Mouse (Mus musculus) CH12.LX (cell line): ENCODE measurements around the gene Nr2c2ap. TPM values are rescaled to one million over a fixed set of nuclear protein-coding genes. Genes with fewer than 3 reads are reported as not detected.

Experiments used
- DNase-seq: peaks from one replicate; pipeline ENCODE4 v3.0.0-alpha.2; 2013; ENCODE audit errors: extremely low read depth
- H3K27ac ChIP-seq: 2 replicates; pipeline ENCODE4 v1.5.1; 2012; ENCODE audit warnings: low read depth, mild to moderate bottlenecking, control low read depth, moderate library complexity; ENCODE audit not compliant: insufficient read depth
- H3K27me3 ChIP-seq: replicated peaks from 2 replicates; pipeline ENCODE3; 2012; ENCODE audit warnings: inconsistent platforms
- H3K36me3 ChIP-seq, 2 experiments: replicated peaks in 1 of 2; 2 replicates each; pipeline versions ENCODE3 to v1.6.1; 2012; ENCODE audit warnings: inconsistent platforms in 1 of 2, low read length in 1 of 2, mild to moderate bottlenecking in 1 of 2, mixed read lengths in 1 of 2, moderate library complexity in 1 of 2; ENCODE audit not compliant: control insufficient read depth in 1 of 2, insufficient read depth in 1 of 2
- H3K4me1 ChIP-seq, 2 experiments: 2 replicates each; pipeline ENCODE4 v1.6.1; 2012; ENCODE audit warnings: inconsistent platforms in 1 of 2, moderate library complexity in 1 of 2; ENCODE audit not compliant: insufficient read depth in 2 of 2, control insufficient read depth in 1 of 2
- H3K4me2 ChIP-seq: 2 replicates; pipeline ENCODE4 v1.6.1; 2012; ENCODE audit warnings: low read depth, mild to moderate bottlenecking, control low read depth; ENCODE audit not compliant: poor library complexity, insufficient read depth, severe bottlenecking
- H3K4me3 ChIP-seq, 3 experiments: fragments of 150-350 bp in 1 of 3; sonication (generic) in 1 of 3; replicated peaks in 1 of 3; 2 replicates each; pipeline versions ENCODE3 to v1.5.1; 2011 to 2012; ENCODE audit warnings: low read depth in 2 of 3, low read length in 2 of 3, mild to moderate bottlenecking in 2 of 3, moderate library complexity in 2 of 3, control low read depth in 1 of 3, improper control_type of control experiment in 1 of 3, inconsistent platforms in 1 of 3, mixed read lengths in 1 of 3; ENCODE audit not compliant: poor library complexity in 1 of 3
- H3K79me2 ChIP-seq: replicated peaks from 2 replicates; pipeline ENCODE4 v1.6.1; 2012; ENCODE audit warnings: mild to moderate bottlenecking, moderate library complexity; ENCODE audit not compliant: control insufficient read depth, poor library complexity, insufficient read depth, severe bottlenecking; ENCODE audit errors: extremely low read depth
- H3K9ac ChIP-seq: 2 replicates; pipeline ENCODE4 v1.6.1; 2012; ENCODE audit warnings: low read depth, mild to moderate bottlenecking, control low read depth, moderate library complexity; ENCODE audit not compliant: insufficient read depth
- H3K9me3 ChIP-seq: replicated peaks from 2 replicates; pipeline ENCODE3; 2012; ENCODE audit warnings: low read length, inconsistent platforms, mixed read lengths
- BHLHE40 ChIP-seq: IDR thresholded peaks from 2 replicates; pipeline ENCODE4 v1.6.1; 2011; ENCODE audit warnings: mild to moderate bottlenecking, low read depth, low read length, improper control_type of control experiment
- CHD2 ChIP-seq: IDR thresholded peaks from 2 replicates; pipeline ENCODE4 v1.6.1; 2011; ENCODE audit warnings: low read length, improper control_type of control experiment
- ELF1 ChIP-seq: IDR thresholded peaks from 2 replicates; pipeline ENCODE4 v1.6.1; 2014; ENCODE audit warnings: low read depth, mild to moderate bottlenecking, inconsistent platforms, low read length, improper control_type of control experiment
- ETS1 ChIP-seq: conservative IDR thresholded peaks from 2 replicates; pipeline ENCODE4 v1.6.1; 2012; ENCODE audit warnings: low read depth, mild to moderate bottlenecking, inconsistent platforms, low read length, improper control_type of control experiment, moderate library complexity
- GABPA ChIP-seq: IDR thresholded peaks from 2 replicates; pipeline ENCODE4 v1.6.1; 2012; ENCODE audit warnings: low read depth, low read length, improper control_type of control experiment, inconsistent platforms; ENCODE audit not compliant: insufficient replicate concordance
- HCFC1 ChIP-seq: IDR thresholded peaks from 2 replicates; pipeline ENCODE4 v1.6.1; 2012; ENCODE audit warnings: low read depth, mild to moderate bottlenecking, inconsistent platforms, low read length, improper control_type of control experiment
- IRF4 ChIP-seq: IDR thresholded peaks from 2 replicates; pipeline ENCODE4 v1.6.1; 2014; ENCODE audit warnings: low read depth, mild to moderate bottlenecking, inconsistent platforms, low read length, improper control_type of control experiment
- JUN ChIP-seq: IDR thresholded peaks from 2 replicates; pipeline ENCODE4 v1.6.1; 2011; ENCODE audit warnings: low read depth, mild to moderate bottlenecking, low read length, improper control_type of control experiment, moderate library complexity; ENCODE audit not compliant: insufficient read depth
- JUND ChIP-seq: conservative IDR thresholded peaks from 2 replicates; pipeline ENCODE4 v1.6.1; 2011; ENCODE audit warnings: low read depth, low read length, improper control_type of control experiment
- MAFK ChIP-seq: IDR thresholded peaks from 2 replicates; pipeline ENCODE4 v1.6.1; 2011; ENCODE audit warnings: low read length, improper control_type of control experiment; ENCODE audit not compliant: insufficient replicate concordance
- MAZ ChIP-seq: IDR thresholded peaks from 2 replicates; pipeline ENCODE4 v1.6.1; 2012; ENCODE audit warnings: low read depth, mild to moderate bottlenecking, inconsistent platforms, low read length, improper control_type of control experiment, moderate library complexity
- MEF2A ChIP-seq: IDR thresholded peaks from 2 replicates; pipeline ENCODE4 v1.6.1; 2014; ENCODE audit warnings: low read depth, mild to moderate bottlenecking, inconsistent platforms, low read length, improper control_type of control experiment, borderline replicate concordance
- MXI1 ChIP-seq: IDR thresholded peaks from 2 replicates; pipeline ENCODE4 v1.6.1; 2011; ENCODE audit warnings: mild to moderate bottlenecking, low read depth, low read length, improper control_type of control experiment
- MYC ChIP-seq: IDR thresholded peaks from 2 replicates; pipeline ENCODE4 v1.6.1; 2011; ENCODE audit warnings: low read depth, mild to moderate bottlenecking, improper control_type of control experiment, low read length
- NELFE ChIP-seq: IDR thresholded peaks from 2 replicates; pipeline ENCODE4 v1.6.1; 2011; ENCODE audit warnings: low read depth, low read length, improper control_type of control experiment
- NRF1 ChIP-seq: IDR thresholded peaks from 2 replicates; pipeline ENCODE4 v1.6.1; 2014; ENCODE audit warnings: low read depth, mild to moderate bottlenecking, inconsistent platforms, low read length, improper control_type of control experiment, moderate library complexity
- PAX5 ChIP-seq: IDR thresholded peaks from 2 replicates; pipeline ENCODE4 v1.6.1; 2012; ENCODE audit warnings: low read length, inconsistent platforms, mixed read lengths
- POLR2A ChIP-seq: IDR thresholded peaks from 2 replicates; pipeline ENCODE4 v1.6.1; 2011; ENCODE audit warnings: low read depth, mild to moderate bottlenecking, improper control_type of control experiment, low read length
- POLR2AphosphoS2 ChIP-seq: IDR thresholded peaks from 2 replicates; pipeline ENCODE4 v1.6.1; 2011; ENCODE audit warnings: low read depth, low read length, improper control_type of control experiment
- RAD21 ChIP-seq: IDR thresholded peaks from 2 replicates; pipeline ENCODE4 v1.6.1; 2011; ENCODE audit warnings: low read depth, mild to moderate bottlenecking, low read length, improper control_type of control experiment, moderate library complexity
- RCOR1 ChIP-seq: conservative IDR thresholded peaks from 2 replicates; pipeline ENCODE4 v1.6.1; 2012; ENCODE audit warnings: low read depth, mild to moderate bottlenecking, inconsistent platforms, low read length, improper control_type of control experiment
- SIN3A ChIP-seq: IDR thresholded peaks from 2 replicates; pipeline ENCODE4 v1.6.1; 2012; ENCODE audit warnings: low read length, improper control_type of control experiment, inconsistent platforms
- SMC3 ChIP-seq: IDR thresholded peaks from 2 replicates; pipeline ENCODE4 v1.6.1; 2011; ENCODE audit warnings: low read depth, low read length, improper control_type of control experiment
- TBP ChIP-seq: conservative IDR thresholded peaks from 2 replicates; pipeline ENCODE4 v1.6.1; 2011; ENCODE audit warnings: low read depth, low read length, improper control_type of control experiment
- TCF12 ChIP-seq: IDR thresholded peaks from 2 replicates; pipeline ENCODE4 v1.6.1; 2014; ENCODE audit warnings: low read depth, mild to moderate bottlenecking, inconsistent platforms, low read length, improper control_type of control experiment
- UBTF ChIP-seq: IDR thresholded peaks from 2 replicates; pipeline ENCODE4 v1.6.1; 2012; ENCODE audit warnings: low read depth, mild to moderate bottlenecking, inconsistent platforms, low read length, improper control_type of control experiment, moderate library complexity
- ZC3H11A ChIP-seq: IDR thresholded peaks from 2 replicates; pipeline ENCODE4 v1.6.1; 2012; ENCODE audit warnings: low read depth, mild to moderate bottlenecking, inconsistent platforms, low read length, improper control_type of control experiment
- ZKSCAN1 ChIP-seq: IDR thresholded peaks from 2 replicates; pipeline ENCODE4 v1.6.1; 2012; ENCODE audit warnings: low read depth, inconsistent platforms, low read length, improper control_type of control experiment, borderline replicate concordance
- ZMIZ1 ChIP-seq: IDR thresholded peaks from 2 replicates; pipeline ENCODE4 v1.6.1; 2012; ENCODE audit warnings: low read depth, mild to moderate bottlenecking, inconsistent platforms, low read length, improper control_type of control experiment
- dilution Hi-C: fragments of 300-500 bp; cut with MboI; formaldehyde crosslinking; loops from 2 replicates; pipeline ENCODE4 v1.14.3; 2020; ENCODE audit warnings: low sequenced_read_pairs; ENCODE audit not compliant: extremely low pct_unique_long_range_greater_than_20kb, extremely low pct_ligation_motif_present
- in situ Hi-C: fragments of 300-500 bp; cut with MboI; formaldehyde crosslinking; loops from 3 replicates; pipeline ENCODE4 v1.14.3; 2019; ENCODE audit warnings: low sequenced_read_pairs, low pct_ligation_motif_present, low pct_unique_long_range_greater_than_20kb, mixed read lengths
- polyA plus RNA-seq: library from polyadenylated mRNA; unstranded; fragments of >175 nt; gene quantifications from 2 replicates; pipeline ENCODE4 v1.2.1, GENCODE M21; 2012; ENCODE audit warnings: low read depth; ENCODE audit not compliant: insufficient read length
- total RNA-seq, 2 experiments: library from RNA; depleted of rRNA; stranded (reverse); fragments of 300-350 nt in 1 of 2; fragments of >200 nt in 1 of 2; gene quantifications; 2 replicates each; pipeline ENCODE4 v1.2.3; 2012 to 2014

Gene Nr2c2ap
- total and polyA plus RNA-seq, 3 experiments, result 16.4 to 61.3 (median 22.7) TPM

GRCm38 (mm10) chr8:70171240-70171639 is 40.1 kb downstream of the Nr2c2ap start:
- Histone ChIP-seq H3K9ac (no peak overlapping the region; the same call in 1 of the 2 replicates), H3K4me3 (peak overlapping the region in 2 of 3 experiments; percentile 4 to 18), H3K4me2 (peak overlapping the region; percentile 76), H3K79me2 (peaks cover 13% of the 10 kb centered on the region)
- dilution Hi-C loops (no loop called here), in situ Hi-C loops (loop anchor here (5.0 kb wide), 1 partner anchor 41 kb away; the partner anchor contains the start of gene Slc25a42)
- TF ChIP-seq GABPA, result no peak
- no peak for TF ChIP-seq MEF2A
- no peak for TF ChIP-seq IRF4
- TF ChIP-seq ETS1, result no peak
- TF ChIP-seq ZC3H11A, result no peak
- peak; percentile 39 for TF ChIP-seq POLR2A
- no peak for TF ChIP-seq RCOR1
- no peak for TF ChIP-seq MAZ
- peak; percentile 5; the same call in 1 of the 2 replicates for TF ChIP-seq POLR2AphosphoS2
- TF ChIP-seq MXI1, result no peak
- 0 out of 2 replicates have a peak, but pooled peaks have one; percentile 29 for TF ChIP-seq MYC
- TF ChIP-seq TCF12, result peak; percentile 33; the same call in 1 of the 2 replicates
- no peak for TF ChIP-seq JUND
- TF ChIP-seq, all 38 proteins: peak for 4
- peaks cover 19 to 81% of the 10 kb centered on the region in 2 experiments for H3K4me1 ChIP-seq
- peaks cover 19 to 40% of the 10 kb centered on the region in 2 experiments for H3K36me3 ChIP-seq
- DNase-seq, result peak; percentile 77
- no peaks in the 10 kb centered on the region for H3K9me3 ChIP-seq
- no peaks in the 10 kb centered on the region for H3K27me3 ChIP-seq
- peak overlapping the region; percentile 94 for H3K27ac ChIP-seq

DNA sequence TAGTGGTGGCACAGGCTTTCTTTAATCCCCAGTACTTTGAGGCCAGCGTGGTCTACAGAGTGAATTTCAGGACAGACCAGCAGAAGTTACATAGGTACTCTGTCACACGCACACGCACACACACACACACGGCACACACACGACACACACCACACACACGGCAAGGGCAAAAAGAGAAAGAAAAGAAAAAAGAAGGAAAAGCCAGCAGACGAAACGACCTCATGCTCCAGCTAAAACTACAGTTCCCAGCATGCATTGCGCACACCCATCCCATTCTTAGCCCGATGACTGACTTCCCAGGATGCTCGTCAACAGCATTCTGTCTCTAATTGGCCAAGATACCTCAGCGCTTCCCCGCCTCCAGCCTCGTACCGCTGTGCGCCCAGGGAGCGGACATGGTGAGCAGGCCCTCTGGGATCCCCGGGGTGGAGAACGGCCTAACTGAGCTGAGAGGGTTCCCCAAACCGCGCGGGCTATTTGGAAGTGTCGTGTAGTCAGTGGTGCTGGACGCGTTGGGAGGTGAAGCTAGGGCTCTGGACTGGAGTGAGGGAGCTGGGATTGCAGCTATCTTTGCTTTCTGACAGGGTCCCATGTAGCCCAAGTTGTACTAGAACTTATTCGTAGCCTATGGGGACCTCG is 41.0 kb downstream of the Nr2c2ap start, which contains the start of gene Tmem161a:
Gene Tmem161a, plus strand, starts transcription at position 314 of the 639 bp plus-strand sequence.
- no peaks in the 10 kb centered on the region for H3K27me3 ChIP-seq
- in situ Hi-C loops, result loop anchor here (5.0 kb wide), 1 partner anchor 40 kb away; the partner anchor contains the start of gene Slc25a42
- peaks cover 13% of the 10 kb centered on the region for H3K79me2 ChIP-seq
- DNase-seq, result peak; percentile 98
- dilution Hi-C loops, result no loop called here
- H3K4me3 ChIP-seq, result peak within 1 kb of the TSS; percentile 75 to 86 (median 78)
- H3K4me1 ChIP-seq, result peaks cover 15 to 73% of the 10 kb centered on the region in 2 experiments
- peak within 1 kb of the TSS; percentile 71 for H3K9ac ChIP-seq
- no peaks in the 10 kb centered on the region for H3K9me3 ChIP-seq
- H3K36me3 ChIP-seq, result peaks cover 17 to 40% of the 10 kb centered on the region in 2 experiments
- peak within 1 kb of the TSS; percentile 76 for H3K4me2 ChIP-seq
- H3K27ac ChIP-seq, result peak within 1 kb of the TSS; percentile 94
- TF ChIP-seq UBTF (no peak), MAFK (no peak), JUN (no peak), ZKSCAN1 (no peak), ETS1 (no peak), TBP (peak; percentile 75), JUND (no peak), GABPA (peak; percentile 53; the same call in 1 of the 2 replicates), ELF1 (peak; percentile 80), MEF2A (no peak; the same call in 1 of the 2 replicates), MXI1 (peak; percentile 21; the same call in 1 of the 2 replicates), SIN3A (peak; percentile 71; the same call in 1 of the 2 replicates), CHD2 (peak; percentile 80), PAX5 (no peak), ZMIZ1 (no peak; the same call in 1 of the 2 replicates), RCOR1 (no peak), TCF12 (peak; percentile 44; the same call in 1 of the 2 replicates), MYC (peak; percentile 95), BHLHE40 (no peak), HCFC1 (peak; percentile 99), MAZ (no peak), POLR2AphosphoS2 (peak; percentile 94), NELFE (0 out of 2 replicates have a peak, but pooled peaks have one; percentile 40), RAD21 (no peak), NRF1 (peak; percentile 50), SMC3 (no peak)
